Mouse (Mus musculus): ENCODE measurements around the gene Wdr77. TPM values are rescaled to one million over a fixed set of nuclear protein-coding genes. Genes with fewer than 3 reads are reported as not detected.
"Not testable (repeated sequence)": the region's sequence is repeated elsewhere in the genome, so short reads cannot be mapped to it uniquely, and the experiment has no call there.

The Wdr77 gene
- total RNA-seq, 2 experiments from 2014 or later: 38.9 to 47.3 TPM

- peak; percentile 62 to 84 for DNase-seq
- intact Hi-C loops (cut with DNase I): no loop called here
Measured at GRCm38 (mm10) chr3:105935033-105935432, 24.1 kb upstream of the Wdr77 start.

- intact Hi-C loops (cut with DNase I): no loop called here
- DNase-seq: no peak
Measured at GRCm38 (mm10) chr3:105936111-105936510, 23.1 kb upstream of the Wdr77 start.

DNA sequence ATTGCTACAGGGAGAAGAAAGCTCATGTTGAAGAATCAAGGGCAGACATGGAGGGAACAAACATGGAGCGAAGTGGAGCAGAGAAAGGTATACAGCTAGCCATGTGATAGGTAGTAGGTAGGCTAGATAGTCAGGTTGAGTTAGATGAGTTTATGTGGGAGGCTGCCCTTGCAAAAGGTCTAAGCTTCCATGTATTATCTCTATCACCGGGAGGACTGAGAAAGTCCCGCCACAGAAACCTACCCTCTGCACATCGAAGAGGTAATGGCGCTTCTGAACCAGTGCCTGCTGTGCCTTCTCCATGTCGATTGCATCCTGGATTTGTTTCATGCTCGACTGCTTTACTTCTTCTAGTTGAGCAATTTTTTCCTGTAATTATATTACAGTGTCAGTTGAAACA lies 7.8 kb upstream of the Wdr77 start:
- intact Hi-C loops (cut with DNase I): no loop called here
- DNase-seq: no peak

DNA sequence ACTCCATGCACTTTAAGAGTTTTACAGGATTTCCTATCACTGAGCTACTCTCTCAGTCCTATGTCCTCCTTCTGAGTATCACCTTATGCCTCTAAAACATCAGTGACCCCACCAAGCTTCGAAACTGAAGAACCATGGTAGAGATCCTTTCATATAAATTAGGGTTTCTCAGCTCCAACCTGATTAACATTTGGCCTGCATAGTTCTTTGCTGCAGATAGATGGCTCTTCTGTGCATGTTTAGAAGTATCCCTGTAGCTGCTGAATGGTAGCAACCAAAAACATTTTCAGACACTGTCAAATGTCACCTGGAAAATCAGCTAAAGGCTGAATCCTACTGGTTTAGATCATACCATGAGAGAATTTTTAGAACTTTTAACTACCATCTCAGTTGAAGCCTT lies 1.9 kb upstream of the Wdr77 start:
- no peak for DNase-seq
- intact Hi-C loops (cut with DNase I): loop anchor here (5.0 kb wide), 2 partner anchors 235 to 270 kb away; partner anchors contain the start of gene Ddx20

DNA sequence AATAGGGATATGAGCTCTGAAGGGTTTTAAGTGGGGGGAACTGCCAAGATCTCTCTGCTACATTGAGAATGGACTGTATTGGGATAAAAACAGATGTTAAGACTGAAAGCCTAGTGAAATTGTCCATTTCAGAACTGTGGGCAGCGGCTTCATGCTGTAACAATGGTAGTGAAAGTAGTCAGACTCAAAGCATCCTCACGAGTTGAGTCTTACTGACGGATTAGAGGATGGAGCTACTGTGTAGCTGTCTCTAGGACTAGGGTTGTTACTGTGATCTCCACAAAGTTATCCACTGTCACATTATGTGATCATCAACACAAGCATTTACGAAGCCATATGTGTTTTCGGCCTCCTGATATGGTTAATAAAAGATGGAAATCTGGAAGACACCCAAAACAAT lies 965 bp upstream of the Wdr77 start:
- intact Hi-C loops (cut with DNase I): loop anchor here (5.0 kb wide), 2 partner anchors 236 to 271 kb away; partner anchors contain the start of gene Ddx20
- DNase-seq: no peak

- intact Hi-C loops (cut with DNase I): loop anchor here (5.0 kb wide), 2 partner anchors 237 to 272 kb away; partner anchors contain the start of gene Ddx20
- no peak for DNase-seq
Measured at GRCm38 (mm10) chr3:105959585-105959984, 416 bp downstream of the Wdr77 start.

DNA sequence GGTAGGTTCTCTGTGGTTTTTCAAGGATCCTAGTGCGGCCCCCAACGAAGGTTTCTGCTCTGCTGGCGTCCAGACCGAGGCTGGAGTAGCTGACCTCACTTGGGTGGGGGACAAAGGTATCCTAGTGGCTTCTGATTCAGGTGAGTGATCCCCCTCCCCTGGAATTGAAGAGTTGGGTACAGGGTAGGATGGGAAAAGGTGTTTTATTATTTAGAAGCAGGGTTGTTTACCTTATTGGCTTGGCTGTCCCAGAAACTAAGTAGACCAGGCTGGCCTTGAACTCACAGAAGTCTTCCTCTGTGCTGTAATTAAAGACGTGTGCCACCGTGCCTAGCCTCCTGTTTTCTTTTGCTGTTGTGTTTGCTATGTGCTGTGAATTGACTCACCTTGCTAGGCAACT lies 830 bp downstream of the Wdr77 start, which contains the start of gene Atp5f1:
Gene Atp5f1 (minus strand): TSS at position 101 of the 400 bp plus-strand sequence.
- intact Hi-C loops (cut with DNase I): loop anchor here (5.0 kb wide), 2 partner anchors 238 to 273 kb away; partner anchors contain the start of gene Ddx20

DNA sequence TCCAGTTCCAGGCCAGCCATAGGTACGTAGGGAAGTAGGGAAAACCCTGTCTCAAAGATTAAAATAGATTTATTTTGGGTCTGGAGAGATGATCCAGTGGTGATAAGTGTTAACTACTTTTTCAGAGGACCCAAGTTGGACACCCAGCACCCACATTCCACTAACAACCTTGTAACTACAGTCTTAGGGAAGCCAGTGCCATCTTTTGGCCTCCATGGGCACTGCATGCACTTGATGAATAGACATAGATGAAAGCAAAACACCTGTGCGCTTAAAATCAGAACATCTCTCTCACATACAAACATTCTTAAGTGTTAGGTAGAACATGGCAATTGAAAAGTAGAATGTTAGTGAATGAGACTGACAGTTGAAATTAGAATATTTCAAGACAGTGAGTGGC lies 1.5 kb downstream of the Wdr77 start:
- DNase-seq: peak in 1 of 2 experiments; percentile 9
- intact Hi-C loops (cut with DNase I): no loop called here

More for the DNA sequence above, 830 bp downstream of the Wdr77 start, which contains the start of gene Atp5f1:
- no peak for DNase-seq

DNA sequence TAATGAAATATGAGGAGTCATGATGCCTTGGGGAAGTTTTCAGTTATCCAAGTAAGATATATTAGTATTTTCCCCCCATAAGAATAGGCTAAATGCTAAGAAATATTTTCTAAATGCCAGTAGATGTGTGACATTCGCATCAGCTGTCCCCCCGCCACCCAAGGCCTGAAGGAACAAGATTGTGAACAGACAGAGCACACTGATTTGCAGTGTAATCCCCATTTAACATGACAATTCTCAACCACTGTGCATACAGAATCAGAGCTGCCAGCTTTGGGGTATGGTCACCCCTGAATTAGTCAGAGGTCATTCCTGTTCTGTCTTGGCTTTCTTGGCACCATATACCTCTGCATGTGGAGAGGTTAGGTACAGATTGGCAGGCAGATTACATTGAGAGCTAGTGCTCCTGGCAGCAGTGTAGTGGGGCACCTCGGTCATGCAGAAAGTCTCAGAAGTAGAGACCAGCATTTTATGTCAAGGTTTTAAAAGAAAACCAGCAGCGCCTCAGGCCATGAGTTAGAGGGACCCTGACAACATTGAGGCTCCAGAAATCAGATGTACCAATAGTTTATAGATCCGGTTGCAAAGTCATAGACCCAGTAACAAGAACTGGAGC lies 12.8 kb downstream of the Wdr77 start:
- intact Hi-C loops (cut with DNase I): no loop called here
- no peak for DNase-seq

DNA sequence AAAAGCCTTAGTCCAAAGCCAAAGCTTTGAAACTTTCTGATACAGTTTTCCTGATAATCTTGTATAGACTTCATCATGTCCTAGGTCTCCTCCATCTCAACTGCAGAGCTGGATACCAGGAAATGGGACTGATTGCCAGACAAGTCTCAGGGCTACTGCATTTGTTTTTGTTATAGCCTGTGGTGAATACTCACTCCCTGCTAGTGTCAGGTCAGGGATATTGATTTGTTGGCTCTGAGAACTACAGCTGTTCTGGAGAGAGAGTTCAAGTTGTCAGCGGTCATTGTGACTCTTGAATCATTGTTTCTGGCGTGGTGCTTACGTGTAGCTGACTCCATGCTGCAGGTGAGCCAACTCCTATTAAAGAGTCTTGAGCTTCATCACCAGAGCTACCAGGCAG lies 14.2 kb downstream of the Wdr77 start, which contains the start of gene Ovgp1:
Gene Ovgp1 (plus strand): TSS at position 301 of the 400 bp plus-strand sequence.
- DNase-seq: no peak
- intact Hi-C loops (cut with DNase I): no loop called here

- intact Hi-C loops (cut with DNase I): no loop called here
- no peak for DNase-seq
Measured at GRCm38 (mm10) chr3:105974174-105974573, 15.0 kb downstream of the Wdr77 start.

GRCm38 (mm10) chr3:105989611-105990010 lies 30.4 kb downstream of the Wdr77 start:
- intact Hi-C loops (cut with DNase I); DNase-seq: not testable (repeated sequence)

DNA sequence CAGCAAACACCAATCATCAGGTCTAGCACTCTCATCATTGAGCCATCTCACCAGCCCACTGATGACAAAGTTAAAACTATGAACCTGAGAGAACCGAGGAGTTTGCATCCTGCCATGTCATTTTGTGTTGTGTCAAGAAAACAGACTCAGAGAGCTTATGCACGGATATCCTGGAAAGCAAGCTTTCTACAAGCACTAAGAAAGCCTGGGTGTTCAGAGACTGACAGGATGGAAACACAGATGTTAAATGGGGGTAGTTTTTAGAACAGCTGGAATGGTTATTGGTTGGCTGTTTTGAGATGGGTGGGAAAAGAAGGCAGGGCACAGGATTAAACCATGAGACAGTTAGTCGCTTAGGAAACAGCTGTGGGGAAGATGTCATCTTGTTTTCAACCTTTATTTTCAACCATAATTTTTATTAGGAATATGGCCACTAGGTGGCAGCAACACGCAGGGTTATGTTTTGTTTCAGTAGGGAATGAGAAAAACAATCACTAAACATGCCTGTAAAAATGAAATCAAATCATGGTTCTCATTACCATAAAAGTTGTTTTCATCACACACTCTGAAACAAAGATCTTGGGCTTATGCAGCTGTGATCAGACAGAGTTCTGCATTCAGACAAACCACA lies 32.6 kb downstream of the Wdr77 start:
- intact Hi-C loops (cut with DNase I): loop anchor here (2.0 kb wide), 1 partner anchor 457 kb away; no protein-coding TSS in a partner anchor
- peak; percentile 42 to 73 for DNase-seq

DNA sequence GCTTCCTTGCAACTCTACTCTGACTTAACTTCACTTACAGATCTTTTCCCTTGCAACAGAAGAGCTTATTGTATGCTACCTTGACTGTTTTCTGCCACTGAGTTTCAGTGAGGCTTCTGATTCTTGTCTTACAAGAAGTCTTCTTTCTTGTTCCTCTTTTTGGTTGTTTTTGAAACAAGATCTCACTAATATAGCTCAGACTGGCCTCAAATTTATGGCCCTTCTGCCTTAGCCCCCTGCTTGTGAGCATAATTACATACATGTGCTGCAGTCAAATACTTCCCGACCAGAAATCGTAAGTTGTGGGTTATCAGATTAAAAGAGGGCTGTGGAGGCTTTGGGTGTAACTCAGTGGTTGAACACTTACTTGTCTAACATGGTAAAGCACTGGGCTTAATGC lies 35.6 kb downstream of the Wdr77 start:
- no peak for DNase-seq
- intact Hi-C loops (cut with DNase I): no loop called here

- intact Hi-C loops (cut with DNase I): no loop called here
- DNase-seq: no peak
Measured at GRCm38 (mm10) chr3:106000707-106001375, 41.7 kb downstream of the Wdr77 start.

GRCm38 (mm10) chr3:106001416-106002370 lies 42.5 kb downstream of the Wdr77 start:
- DNase-seq: peak in 1 of 2 experiments; percentile 2
- intact Hi-C loops (cut with DNase I): no loop called here

DNA sequence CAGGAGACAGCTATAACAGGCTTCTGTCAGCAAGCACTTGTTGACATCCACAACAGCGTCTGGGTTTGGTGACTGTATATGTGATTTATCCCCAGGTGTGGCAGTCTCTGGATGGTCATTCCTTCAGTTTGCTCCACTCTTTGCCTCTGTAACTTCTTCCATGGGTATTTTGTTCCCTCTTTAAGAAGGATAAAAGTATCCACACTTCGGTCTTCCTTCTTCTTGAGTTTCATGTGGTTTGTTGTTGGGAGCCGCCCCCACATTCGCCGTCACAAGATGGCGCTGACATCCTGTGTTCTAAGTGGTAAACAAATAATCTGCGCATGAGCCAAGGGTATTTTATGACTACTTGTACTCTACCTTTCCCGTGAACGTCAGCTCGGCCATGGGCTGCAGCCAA lies 44.2 kb downstream of the Wdr77 start:
- intact Hi-C loops (cut with DNase I); DNase-seq: not testable (repeated sequence)

GRCm38 (mm10) chr3:106014546-106014945 lies 55.4 kb downstream of the Wdr77 start, which contains the start of gene Pifo:
TSS of gene Pifo (minus strand) at chr3:106014646.
- intact Hi-C loops (cut with DNase I): no loop called here
- no peak for DNase-seq

Measured in heart, postnatal 14 days (tissue).